Mouse (Mus musculus) E14TG2a.4 (cell line): ENCODE results near the gene Scn11a.

Experiments used
- CTCF ChIP-seq: conservative IDR thresholded peaks from 2 replicates; pipeline ENCODE4 v1.5.1; 2014; ENCODE audit warnings: low read length
- NANOG ChIP-seq: IDR thresholded peaks from 2 replicates; pipeline ENCODE4 v1.6.1; 2014; ENCODE audit warnings: borderline replicate concordance, low read length, mixed read lengths

- no peak for TF ChIP-seq CTCF
- no peak for TF ChIP-seq NANOG
Measured at GRCm38 (mm10) chr9:119743312-119743711, 81.9 kb downstream of the Scn11a start.
